Mouse (Mus musculus): Measurements from ENCODE around the gene Nup107.

Nup107 gene

DNA sequence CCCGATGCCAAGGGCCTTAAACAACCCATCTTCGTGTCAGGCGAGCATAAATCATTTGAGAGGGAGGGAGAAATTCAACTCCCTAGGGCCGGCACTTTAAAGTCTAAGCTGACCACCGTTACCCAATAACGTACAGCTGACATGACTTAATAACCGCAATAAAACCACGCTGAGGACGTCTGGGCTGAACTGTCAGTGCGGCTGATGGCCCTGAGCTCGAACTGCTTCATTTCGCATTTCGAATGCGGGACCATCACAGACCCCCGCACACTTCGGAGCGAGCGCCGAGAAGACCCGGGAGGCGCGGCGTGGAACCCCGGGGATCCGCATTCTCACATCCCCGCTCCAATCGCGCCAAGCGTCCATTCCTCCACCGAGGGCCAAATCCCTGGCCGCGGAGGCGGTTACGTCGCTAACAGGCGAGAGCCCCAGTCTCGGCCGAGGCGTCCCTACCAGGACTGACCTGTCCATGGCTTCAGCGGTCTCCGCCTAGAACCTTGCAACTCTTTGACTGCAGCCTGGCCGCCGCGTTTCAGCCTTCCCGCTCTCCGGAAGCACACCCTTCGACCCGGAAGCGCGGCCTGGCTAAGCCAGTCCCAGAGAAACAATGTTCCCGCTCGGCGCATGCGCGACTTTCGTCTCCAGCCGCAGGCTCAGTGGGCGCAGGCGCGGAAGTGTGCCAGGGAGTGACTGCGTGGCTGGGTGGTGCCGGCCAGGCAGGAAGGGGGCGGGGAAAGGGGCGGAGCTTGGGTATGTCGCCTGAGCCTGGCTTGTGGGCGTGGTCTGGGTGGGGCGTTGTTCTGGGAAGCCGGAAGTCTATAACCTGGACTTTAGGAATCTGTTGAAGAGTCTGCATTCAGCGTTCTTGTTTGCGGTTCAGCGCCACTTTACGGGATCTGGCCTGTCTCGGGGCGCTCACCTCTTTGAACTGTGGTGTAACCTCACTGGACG is at the start of gene Nup107:
Nup107 (minus strand) TSS at position 565 of the 951 bp plus-strand sequence.
- peak; percentile 100 for DNase-seq

GRCm38 (mm10) chr10:117841765-117842164 is 49.3 kb upstream of the Nup107 start:
- DNase-seq: no peak

GRCm38 (mm10) chr10:117840431-117840995 is 48.0 kb upstream of the Nup107 start:
- DNase-seq: no peak

DNA sequence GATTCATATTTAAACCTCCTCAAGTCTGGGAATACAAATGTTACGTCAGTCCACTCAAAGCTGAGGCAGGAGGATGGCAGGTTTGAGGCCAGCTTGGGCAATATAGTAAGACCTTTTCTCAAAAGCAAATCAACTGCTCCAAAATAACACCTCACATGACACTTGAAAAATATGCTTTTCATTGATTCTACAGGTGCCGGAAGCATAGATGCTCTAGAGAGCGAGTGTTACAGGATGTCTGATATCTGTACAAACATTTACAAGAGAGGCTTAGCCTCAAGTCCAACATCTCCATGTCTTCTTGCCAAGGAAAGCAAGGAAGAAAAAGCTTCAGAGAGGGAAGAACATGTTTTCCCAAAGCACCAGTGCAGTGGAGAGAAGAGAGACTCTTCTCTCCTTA is 47.2 kb upstream of the Nup107 start:
- DNase-seq: no peak

DNA sequence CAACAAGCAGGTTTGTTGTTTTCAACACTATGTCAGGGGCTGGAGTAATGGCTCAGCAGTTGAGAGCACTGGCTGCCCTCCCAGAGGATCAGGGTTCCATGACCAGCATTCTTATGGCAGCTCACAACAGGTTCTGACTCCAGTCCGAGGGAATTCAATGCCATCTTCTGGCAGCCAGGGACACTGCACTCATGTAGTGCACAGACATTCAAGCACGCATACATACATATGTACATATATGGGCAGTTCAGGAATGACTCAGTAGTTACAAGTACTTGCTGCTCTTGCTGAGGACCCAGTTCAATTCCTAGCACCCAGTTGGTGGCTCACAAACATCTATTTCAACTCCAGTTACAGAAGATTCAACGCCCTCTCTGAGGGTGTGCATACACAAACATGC is 46.4 kb upstream of the Nup107 start:
- DNase-seq: peak; percentile 34

DNA sequence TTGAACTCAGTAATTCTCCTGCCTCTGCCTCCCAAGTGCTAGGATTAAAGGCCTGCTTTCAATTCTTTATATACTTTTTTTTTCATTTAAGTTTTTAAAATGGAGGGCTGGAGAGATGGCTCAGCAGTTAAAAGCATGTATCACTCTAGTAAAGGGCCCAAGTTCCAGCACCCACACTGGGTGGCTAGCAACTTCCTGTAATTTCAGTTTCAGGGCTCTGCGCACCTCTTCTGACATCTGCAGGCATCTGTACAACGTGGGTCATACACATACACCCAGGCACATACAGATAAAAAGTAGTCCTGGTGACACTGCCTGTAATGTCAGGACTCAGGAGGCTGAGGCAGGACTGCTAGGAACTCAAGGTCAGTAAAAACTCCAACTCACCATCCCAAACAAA is 43.8 kb upstream of the Nup107 start:
- DNase-seq: peak; percentile 47

- no peak for DNase-seq
Observed at GRCm38 (mm10) chr10:117835453-117835852, 42.9 kb upstream of the Nup107 start.

DNA sequence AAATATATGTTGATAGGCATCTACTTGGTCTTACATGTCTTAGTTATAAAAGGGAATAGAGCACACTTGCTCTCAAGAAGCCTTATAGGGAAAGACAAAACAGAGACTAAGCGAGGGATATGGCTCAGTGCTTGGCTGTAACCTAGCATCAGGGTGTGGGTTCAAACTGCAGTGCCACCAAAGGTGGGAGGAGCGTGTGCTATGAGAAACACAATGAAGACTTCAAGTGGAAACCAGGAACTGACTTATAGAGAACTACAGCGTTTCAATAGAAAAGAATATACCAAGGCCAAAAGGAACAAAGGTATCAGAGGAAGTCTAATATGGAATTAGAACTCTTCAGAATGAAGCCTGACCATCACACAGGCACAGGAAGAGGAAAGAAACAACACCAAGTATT is 38.3 kb upstream of the Nup107 start:
- DNase-seq: no peak

DNA sequence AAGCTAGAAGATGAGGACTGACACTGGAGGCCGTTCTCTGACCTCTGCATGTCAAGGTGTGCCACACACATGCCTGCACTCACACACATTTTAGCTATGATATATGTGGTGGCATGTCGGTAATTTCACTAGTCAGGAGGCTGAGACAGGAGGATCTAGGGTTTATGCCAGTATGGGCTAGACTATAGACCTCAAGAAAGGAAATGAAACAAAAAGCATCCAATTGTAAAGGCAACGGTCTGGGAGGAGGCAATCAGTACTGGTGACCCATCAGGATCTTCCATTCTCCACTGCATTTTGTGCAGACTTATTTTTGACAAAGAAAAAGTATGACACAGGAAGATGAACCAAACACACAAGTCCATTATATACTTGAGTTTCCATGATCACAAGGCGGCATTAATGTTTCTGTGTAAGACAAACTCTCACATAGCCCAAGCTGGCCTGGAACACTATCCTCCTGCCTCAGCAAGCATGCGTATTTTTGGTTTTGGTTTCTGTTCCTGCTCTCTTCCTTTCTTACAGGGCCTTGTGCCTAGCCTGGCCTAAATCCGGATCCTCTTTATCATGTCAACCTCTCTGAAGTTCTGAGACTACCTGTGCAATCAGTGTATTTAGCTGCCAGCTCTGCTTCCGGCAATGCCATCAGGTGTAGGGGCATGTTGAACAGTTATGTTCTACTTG is 37.1 kb upstream of the Nup107 start:
- DNase-seq: no peak

- DNase-seq: no peak
Observed at GRCm38 (mm10) chr10:117829022-117829421, 36.5 kb upstream of the Nup107 start.

GRCm38 (mm10) chr10:117828536-117828935 is 36.0 kb upstream of the Nup107 start:
- DNase-seq: no peak

GRCm38 (mm10) chr10:117824647-117825046 is 32.1 kb upstream of the Nup107 start:
- DNase-seq: no peak

DNA sequence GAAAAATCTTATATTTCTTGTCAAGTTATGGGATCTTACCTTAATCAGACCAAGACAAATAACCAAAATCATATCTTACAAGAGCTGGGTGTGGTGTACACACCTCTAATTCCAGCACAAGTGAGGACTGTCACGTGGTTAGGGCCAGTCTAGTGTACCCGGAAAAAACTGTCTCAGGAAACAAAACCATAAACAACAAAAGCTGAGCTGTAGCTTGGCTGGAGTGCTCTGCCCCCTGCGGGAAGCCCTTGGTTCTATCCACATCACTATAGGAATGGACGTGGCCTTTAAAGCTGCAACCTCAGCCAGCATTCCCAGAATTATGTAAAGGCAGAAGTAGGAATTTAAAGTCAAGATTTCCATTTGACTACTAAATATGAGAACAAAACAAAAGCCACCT is 31.6 kb upstream of the Nup107 start:
- no peak for DNase-seq

- no peak for DNase-seq
Observed at GRCm38 (mm10) chr10:117823321-117823720, 30.8 kb upstream of the Nup107 start.

- DNase-seq: no peak
Observed at GRCm38 (mm10) chr10:117818600-117818999, 26.1 kb upstream of the Nup107 start.

GRCm38 (mm10) chr10:117816721-117817120 is 24.2 kb upstream of the Nup107 start:
- no peak for DNase-seq

- no peak for DNase-seq
Observed at GRCm38 (mm10) chr10:117812501-117812900, 20.0 kb upstream of the Nup107 start.

DNA sequence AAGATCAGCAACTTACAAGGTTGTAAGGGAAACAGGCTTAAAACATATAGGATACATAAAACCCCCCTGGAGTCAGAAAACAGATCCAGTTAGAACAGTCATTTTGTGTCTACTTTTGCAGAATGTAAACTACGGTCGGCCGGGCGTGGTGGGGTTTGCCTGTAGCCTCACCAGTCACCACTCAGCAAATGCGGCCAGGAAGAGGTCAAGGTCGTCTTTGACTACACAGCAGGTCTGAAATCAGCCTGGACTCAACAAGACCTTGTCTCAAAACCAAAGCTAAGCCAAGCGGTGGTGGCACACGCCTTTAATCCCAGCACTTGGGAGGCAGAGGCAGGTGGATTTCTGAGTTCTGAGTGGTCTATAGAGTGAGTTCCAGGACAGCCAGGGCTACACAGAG is 19.1 kb upstream of the Nup107 start:
- DNase-seq: no peak

DNA sequence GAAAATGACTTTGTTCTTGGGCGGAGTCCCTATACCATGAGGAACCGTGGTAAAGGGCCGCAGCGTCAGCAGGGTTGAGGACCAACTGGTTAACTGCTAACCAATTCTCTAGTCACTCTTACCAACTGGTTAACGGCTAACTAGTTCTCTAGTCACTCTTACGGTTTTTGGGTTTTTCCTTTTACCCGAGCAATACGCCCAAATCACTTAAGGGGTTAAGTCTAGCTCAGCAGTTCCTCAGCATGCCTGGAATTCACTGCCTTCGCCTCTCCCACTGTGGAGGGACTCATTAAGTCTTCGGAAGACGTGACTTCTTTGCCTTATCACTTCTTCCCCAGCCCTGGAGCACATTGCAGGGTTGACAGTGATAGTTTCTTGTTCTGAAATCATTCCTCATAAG is 18.0 kb upstream of the Nup107 start:
- no peak for DNase-seq

DNA sequence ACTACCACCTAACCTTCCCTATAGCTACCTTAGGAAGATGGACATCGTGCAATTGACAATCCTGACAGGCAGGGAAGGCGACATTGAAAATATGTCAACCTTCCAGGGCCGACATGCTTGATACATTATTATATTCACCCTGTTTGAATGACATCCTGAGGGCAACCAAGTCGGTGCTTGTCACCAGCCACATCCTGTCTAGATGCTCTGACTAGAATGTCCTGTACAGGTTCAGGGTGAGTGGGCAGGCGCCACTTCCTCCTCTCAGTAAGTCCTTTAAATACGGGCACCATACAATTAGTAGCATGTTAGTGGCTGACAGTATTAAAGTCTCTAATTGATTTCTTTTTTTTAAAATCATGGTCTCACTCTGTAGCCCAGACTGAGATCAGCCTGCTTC is 15.6 kb upstream of the Nup107 start:
- peak; percentile 48 for DNase-seq

DNA sequence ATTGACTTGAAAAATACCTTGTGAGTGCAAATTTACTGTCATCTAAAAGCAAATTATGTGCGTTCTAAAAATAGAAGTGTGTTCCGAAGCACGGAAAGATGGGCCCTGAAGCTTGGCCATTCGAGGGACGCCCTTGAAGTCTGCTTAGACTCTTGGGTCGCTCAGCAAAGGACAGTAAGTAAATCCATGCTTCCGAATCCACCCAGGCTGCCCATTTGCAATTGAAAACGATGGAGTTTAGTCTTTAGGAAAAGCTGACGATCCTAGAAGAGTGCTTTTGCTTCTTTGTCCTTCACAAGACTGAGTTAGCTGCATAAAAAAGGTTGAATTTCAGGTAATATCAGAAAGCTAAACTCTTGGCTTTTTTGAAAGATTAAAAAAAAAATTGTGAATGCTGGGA is 13.4 kb upstream of the Nup107 start:
- no peak for DNase-seq

DNA sequence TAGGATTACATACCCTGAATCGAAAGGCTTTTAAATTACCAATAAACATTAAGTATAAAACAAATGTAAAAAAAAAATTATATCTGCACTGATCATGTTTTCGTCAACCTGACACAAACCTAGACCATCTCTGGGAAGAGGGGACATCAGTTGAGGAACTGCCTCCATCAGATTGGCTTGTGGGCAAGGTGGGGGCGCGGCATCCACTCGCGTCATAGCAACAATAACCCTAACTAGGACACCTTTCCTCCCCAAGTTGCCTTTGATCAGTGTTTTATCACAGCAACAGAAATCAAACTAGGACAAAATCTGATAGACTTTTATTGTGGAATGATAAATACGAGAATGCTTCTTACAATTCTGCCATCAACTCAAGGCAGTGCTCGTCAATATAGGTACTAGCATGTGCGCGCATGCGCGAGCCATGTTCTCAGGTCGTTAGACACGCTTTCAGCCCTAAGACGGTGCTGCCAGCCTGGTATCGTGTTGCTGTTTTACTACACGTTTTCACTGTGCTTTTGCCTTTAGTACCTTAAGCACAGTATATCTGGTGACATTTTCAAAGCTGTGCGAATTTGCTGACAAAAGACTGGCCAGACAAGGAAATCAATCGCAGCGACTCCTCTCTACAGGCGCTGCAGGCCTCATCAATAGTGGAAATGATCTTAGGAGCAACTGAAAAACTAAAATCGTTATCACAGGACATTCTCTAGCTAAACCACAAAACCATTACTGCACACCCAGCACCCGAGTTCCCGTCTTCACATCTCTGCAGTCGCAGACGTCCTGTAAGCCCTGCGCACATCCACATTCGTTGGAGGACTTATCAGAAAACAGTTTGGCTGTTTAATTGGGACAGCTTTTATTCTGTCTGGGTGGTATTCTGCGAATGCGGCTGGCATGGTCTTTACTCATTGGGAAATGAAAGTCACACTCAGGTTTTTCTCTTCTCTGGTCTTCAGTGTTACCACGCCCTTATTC is 11.7 kb upstream of the Nup107 start:
- DNase-seq: peak; percentile 52

- no peak for DNase-seq
Observed at GRCm38 (mm10) chr10:117801886-117802285, 9.4 kb upstream of the Nup107 start.
